Mouse (Mus musculus) frontal cortex, adult (tissue): ENCODE data around the gene Vmn2r73.
"Not testable (repeated sequence)": the region's sequence is repeated elsewhere in the genome, so short reads cannot be mapped to it uniquely, and the experiment has no call there.

Experiments used
- ATAC-seq: cut with Nextera tagmentation; 2 replicates; pipeline ENCODE4 v1.9.2; 2017; ENCODE audit warnings: mild to moderate bottlenecking, moderate library complexity, mixed read lengths; ENCODE audit not compliant: low TSS enrichment

The Vmn2r73 gene

DNA sequence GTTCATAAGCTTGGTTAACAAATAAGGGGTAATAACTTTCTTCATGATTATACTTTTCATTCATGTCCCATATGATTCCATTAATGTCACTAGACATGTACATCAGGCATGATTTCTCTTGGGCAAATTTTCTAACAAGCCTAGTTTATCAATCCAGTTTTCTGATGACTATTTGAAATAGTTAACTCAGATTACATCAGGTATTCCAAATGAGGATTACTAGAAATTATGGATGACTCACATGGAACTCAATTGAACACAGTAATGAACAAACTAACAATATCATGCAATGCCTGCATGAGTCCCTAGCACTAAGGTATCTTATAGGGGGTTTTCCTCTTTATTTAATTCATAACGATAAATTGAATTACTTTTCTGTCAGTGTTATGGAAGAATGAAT, at the start of gene Vmn2r73:
Gene Vmn2r73 (minus strand): TSS at position 101 of the 400 bp plus-strand sequence.
- no peak for ATAC-seq

GRCm38 (mm10) chr7:85840090-85840948, 35.7 kb downstream of the Vmn2r73 start:
- ATAC-seq = peak; percentile 65

- ATAC-seq = not testable (repeated sequence)
Observed at GRCm38 (mm10) chr7:85818092-85818491, 58.0 kb downstream of the Vmn2r73 start.
